Mouse (Mus musculus): Measurements from ENCODE around the gene Ucma.

GRCm38 (mm10) chr2:4993584-4993983 is 17.7 kb downstream of the Ucma start:
- TF ChIP-seq ZNF384 (IDR thresholded peaks at IDR 0.05; ENCODE audit: low read depth, low read length) (no peak), CTCF (IDR thresholded peaks at IDR 0.05 in 2 of 3, conservative IDR thresholded peaks at IDR 0.05 in 1 of 3; ENCODE audit: control insufficient read depth in 1 of 3, insufficient read depth in 1 of 3, low read depth in 2 of 3, low read length in 3 of 3, poor library complexity in 1 of 3, severe bottlenecking in 1 of 3) (no peak), TAL1 (IDR thresholded peaks at IDR 0.05; ENCODE audit: low read length) (no peak)

Measured in MEL (cell line).